In genomic region chr7:25847722-25848443, GRCm38 (mm10) we compare ENCODE assay signal across 8 mouse cellular contexts. TPM values are rescaled to one million over a fixed set of nuclear protein-coding genes. Genes with fewer than 3 reads are reported as not detected.
DNase-seq lines count a peak whose midpoint lies in the region; ATAC-seq and TF ChIP-seq lines count a peak whose summit lies in the region.

No protein-coding gene starts in this region.

- DNase-seq in adrenal gland, adult 2 months: peak; percentile 91
- DNase-seq in embryo, embryonic 11 days: peak; percentile 92
- peak; percentile 71 to 86 for DNase-seq in left cerebral cortex, postnatal 36 days (ENCODE audit: low spot score in 2 of 2)
- DNase-seq in midbrain, embryonic 10.5 days (ENCODE audit: low spot score): peak; percentile 84
- peak; percentile 54 to 59 for DNase-seq in right cerebral cortex, postnatal 36 days (ENCODE audit: low spot score in 2 of 2)
- peak; percentile 76 to 94 for DNase-seq in urinary bladder, postnatal 4 days (ENCODE audit: low spot score in 2 of 2)

- intact Hi-C loops in left cerebral cortex, postnatal 36 days (cut with DNase I): loop anchor here (5.0 kb wide), 1 partner anchor 91 kb away; no protein-coding TSS in a partner anchor

- H3K4me1 ChIP-seq in intestine, postnatal 0 days (replicated peaks; ENCODE audit: control insufficient read depth, insufficient read depth, low read length): no peaks in the 10 kb centered on the region
- no peaks in the 10 kb centered on the region for H3K4me1 ChIP-seq in midbrain, embryonic 10.5 days

- H3K27ac ChIP-seq in intestine, postnatal 0 days (ENCODE audit: low read depth, low read length): no peak overlapping the region
- H3K27ac ChIP-seq in midbrain, embryonic 10.5 days (replicated peaks): peak overlapping the region; percentile 82

- TF ChIP-seq CTCF in intestine, postnatal 0 days (IDR thresholded peaks at IDR 0.05; ENCODE audit: low read depth): peak; percentile 83

- H3K9me3 ChIP-seq in intestine, postnatal 0 days (ENCODE audit: control insufficient read depth): no peaks in the 10 kb centered on the region
- no peaks in the 10 kb centered on the region for H3K9me3 ChIP-seq in midbrain, embryonic 10.5 days (replicated peaks)

- 14% methylated on average over 13 of the region's 13 CpGs for WGBS in intestine, postnatal 0 days
- WGBS in midbrain, embryonic 10.5 days: 11% methylated on average over 13 of the region's 13 CpGs

- H3K4me2 ChIP-seq in intestine, postnatal 0 days (replicated peaks; ENCODE audit: low read depth): peak overlapping the region; percentile 80

- H3K4me3 ChIP-seq in intestine, postnatal 0 days (ENCODE audit: low read depth, low read length): peak overlapping the region; percentile 54
- H3K4me3 ChIP-seq in midbrain, embryonic 10.5 days: peak overlapping the region; percentile 58

- H3K27me3 ChIP-seq in intestine, postnatal 0 days (replicated peaks; ENCODE audit: control insufficient read depth, insufficient read depth, low read length): no peaks in the 10 kb centered on the region
- no peaks in the 10 kb centered on the region for H3K27me3 ChIP-seq in midbrain, embryonic 10.5 days (ENCODE audit: low read depth, poor library complexity, severe bottlenecking)

- no peaks in the 10 kb centered on the region for H3K36me3 ChIP-seq in intestine, postnatal 0 days (ENCODE audit: control insufficient read depth, insufficient read depth)
- no peaks in the 10 kb centered on the region for H3K36me3 ChIP-seq in midbrain, embryonic 10.5 days

- peak overlapping the region; percentile 55 for H3K9ac ChIP-seq in intestine, postnatal 0 days (ENCODE audit: low read depth, low read length)

- ATAC-seq in granulocyte monocyte progenitor cell, adult 5-6 weeks (replicated peaks; ENCODE audit: poor library complexity, severe bottlenecking): peak; percentile 96
- ATAC-seq in intestine, postnatal 0 days: peak; percentile 78

RNA-seq across cellular contexts. Expression of gene Cyp2s1, which starts 31.2 kb away (rescaled TPM):
- 1 to 10 TPM; 2.5 to 3.4 TPM for total RNA-seq in adrenal gland, adult 2 months (2021)
- polyA plus RNA-seq in adrenal gland, adult 2 months (2012; rRNA removed): 2.4 and 3.0 TPM in 2 replicates
- total RNA-seq in granulocyte monocyte progenitor cell, adult 5-6 weeks (2014; fragmentation: Nextera tagmentation): not detected in 2 replicates
- not detected in 2 replicates for total RNA-seq in granulocyte monocyte progenitor cell, adult 5-6 weeks (2017)
- polyA plus RNA-seq in intestine, postnatal 0 days (2015; fragmentation: Nextera tagmentation; extraction: Ambion mirVana): 9.7 and 11.6 TPM in 2 replicates
- 1 to 10 TPM; 2.9 to 3.8 TPM for total RNA-seq in left cerebral cortex, postnatal 36 days (2021)
- polyA plus RNA-seq in midbrain, embryonic 10.5 days (2016; fragmentation: Nextera tagmentation; extraction: Ambion mirVana): 0.25 and 0.34 TPM in 2 replicates

RNA-seq across cellular contexts. Expression of gene Cyp2b10, which starts 49.5 kb away (rescaled TPM):
- 10 to 100 TPM; 16.1 to 54.8 TPM for total RNA-seq in adrenal gland, adult 2 months (2021)
- 0.18 and 0.37 TPM in 2 replicates for polyA plus RNA-seq in adrenal gland, adult 2 months (2012; rRNA removed)
- not detected in 2 replicates for total RNA-seq in granulocyte monocyte progenitor cell, adult 5-6 weeks (2014; fragmentation: Nextera tagmentation)
- total RNA-seq in granulocyte monocyte progenitor cell, adult 5-6 weeks (2017): not detected in 2 replicates
- polyA plus RNA-seq in intestine, postnatal 0 days (2015; fragmentation: Nextera tagmentation; extraction: Ambion mirVana): 0.13 and 0.29 TPM in 2 replicates
- total RNA-seq in left cerebral cortex, postnatal 36 days (2021): under 1 TPM in 1 of 2 experiments, not detected in 1; 0.54 TPM
- polyA plus RNA-seq in midbrain, embryonic 10.5 days (2016; fragmentation: Nextera tagmentation; extraction: Ambion mirVana): not detected in 2 replicates

RNA-seq across cellular contexts. Expression of gene Axl, which starts 59.4 kb away (rescaled TPM):
- total RNA-seq in adrenal gland, adult 2 months (2021): 10 to 100 TPM; 42.1 to 73.8 TPM
- polyA plus RNA-seq in adrenal gland, adult 2 months (2012; rRNA removed): 40.3 TPM in 2 replicates
- total RNA-seq in granulocyte monocyte progenitor cell, adult 5-6 weeks (2014; fragmentation: Nextera tagmentation): 1.0 and 4.0 TPM in 2 replicates
- total RNA-seq in granulocyte monocyte progenitor cell, adult 5-6 weeks (2017): 0.43 and 5.5 TPM in 2 replicates
- polyA plus RNA-seq in intestine, postnatal 0 days (2015; fragmentation: Nextera tagmentation; extraction: Ambion mirVana): 52.1 and 58.8 TPM in 2 replicates
- 10 to 100 TPM; 40.2 to 41.7 TPM for total RNA-seq in left cerebral cortex, postnatal 36 days (2021)
- polyA plus RNA-seq in midbrain, embryonic 10.5 days (2016; fragmentation: Nextera tagmentation; extraction: Ambion mirVana): 16.5 and 21.6 TPM in 2 replicates

Comparison
In these comparisons a context has a peak if more than half of its experiments do, and no peak if none do; other contexts are left out.
1. RNA of gene Cyp2b10, which starts 49.5 kb away (total RNA-seq): 16.1 to 54.8 TPM in adrenal gland, adult 2 months; 0.54 TPM in left cerebral cortex, postnatal 36 days and not detected in granulocyte monocyte progenitor cell, adult 5-6 weeks; every median in the first group is over 10 times any median in the second.
2. RNA of gene Axl, which starts 59.4 kb away (total RNA-seq): 42.1 to 73.8 TPM in adrenal gland, adult 2 months and 40.2 to 41.7 TPM in left cerebral cortex, postnatal 36 days; 0.43 to 5.5 TPM in granulocyte monocyte progenitor cell, adult 5-6 weeks; every median in the first group is over 4 times any median in the second.
3. Peak in every context shown above with its lines, with median percentiles within 50 percentile points of each other: DNase-seq.